Mouse (Mus musculus) limb, embryonic 10.5 days (tissue): ENCODE measurements at regions not wholly inside any gene's neighbourhood (a gene's known extent, or its start where the extent isn't known, plus 50 kb on each side); places are given as distances from the start of the nearest gene placed in this dataset.

Source experiments
- DNase-seq: peaks from one replicate; pipeline ENCODE4 v3.0.0-alpha.2; 2017; ENCODE audit warnings: low spot score
- H3K27ac ChIP-seq: fragments of 300-500 bp; sonication (generic); 2 replicates; pipeline ENCODE4 v1.5.1; 2016; ENCODE audit warnings: mild to moderate bottlenecking
- H3K27me3 ChIP-seq: fragments of 300-500 bp; sonication (generic); 2 replicates; pipeline ENCODE4 v1.6.1; 2016; ENCODE audit warnings: low read depth, mild to moderate bottlenecking; ENCODE audit not compliant: poor library complexity, severe bottlenecking
- H3K36me3 ChIP-seq: fragments of 300-500 bp; sonication (generic); 2 replicates; pipeline ENCODE4 v1.6.1; 2016; ENCODE audit warnings: mild to moderate bottlenecking, moderate library complexity
- H3K4me1 ChIP-seq: fragments of 300-500 bp; sonication (generic); 2 replicates; pipeline ENCODE4 v1.6.1; 2016
- H3K4me3 ChIP-seq: fragments of 300-500 bp; sonication (generic); 2 replicates; pipeline ENCODE4 v1.5.1; 2016; ENCODE audit warnings: mild to moderate bottlenecking, moderate library complexity
- H3K9me3 ChIP-seq: fragments of 300-500 bp; sonication (generic); replicated peaks from 2 replicates; pipeline ENCODE4 v1.6.1; 2016; ENCODE audit warnings: mild to moderate bottlenecking
- WGBS: fragments of 180-500 bp; shearing (Covaris S2); methylation state at CpG from one replicate; pipeline ENCODE4 v1.1.7; 2016; 5-methylcytosine and 5-hydroxymethylcytosine counted together

DNA sequence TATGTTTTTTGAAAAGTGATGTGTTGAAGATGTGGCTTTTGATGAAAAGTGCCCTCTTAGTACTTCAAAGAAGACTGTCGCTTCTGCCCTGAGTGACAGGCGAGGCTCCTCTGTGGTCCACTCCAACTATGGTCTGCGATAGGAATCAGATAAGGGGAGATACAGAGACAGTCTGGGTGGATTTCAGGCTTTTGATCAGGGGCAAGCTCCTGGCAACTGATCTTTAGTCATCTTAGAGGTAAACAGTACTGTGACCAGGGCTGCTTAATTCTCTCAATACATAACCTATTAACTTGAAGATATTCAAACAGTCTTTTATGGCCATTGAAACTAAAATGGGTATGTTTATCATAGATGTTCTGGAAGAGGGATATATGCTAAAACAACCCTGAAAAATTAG, 335.6 kb upstream of the Arglu1 start:
- Histone ChIP-seq H3K9me3 (no peaks in the 10 kb centered on the region), H3K4me3 (no peak overlapping the region), H3K4me1 (peaks cover 21% of the 10 kb centered on the region), H3K27ac (no peak overlapping the region), H3K36me3 (no peaks in the 10 kb centered on the region), H3K27me3 (no peaks in the 10 kb centered on the region)
- no peak for DNase-seq
- 59% methylated on average over 3 of the region's 3 CpGs for WGBS

- no peak for DNase-seq
- Histone ChIP-seq H3K4me3 (no peak overlapping the region), H3K36me3 (no peaks in the 10 kb centered on the region), H3K9me3 (no peaks in the 10 kb centered on the region), H3K27me3 (no peaks in the 10 kb centered on the region), H3K4me1 (peaks cover 21% of the 10 kb centered on the region), H3K27ac (no peak overlapping the region)
- 64% methylated on average over 3 of the region's 3 CpGs for WGBS
Measured at GRCm38 (mm10) chr8:9025378-9025777, 335.1 kb upstream of the Arglu1 start.

DNA sequence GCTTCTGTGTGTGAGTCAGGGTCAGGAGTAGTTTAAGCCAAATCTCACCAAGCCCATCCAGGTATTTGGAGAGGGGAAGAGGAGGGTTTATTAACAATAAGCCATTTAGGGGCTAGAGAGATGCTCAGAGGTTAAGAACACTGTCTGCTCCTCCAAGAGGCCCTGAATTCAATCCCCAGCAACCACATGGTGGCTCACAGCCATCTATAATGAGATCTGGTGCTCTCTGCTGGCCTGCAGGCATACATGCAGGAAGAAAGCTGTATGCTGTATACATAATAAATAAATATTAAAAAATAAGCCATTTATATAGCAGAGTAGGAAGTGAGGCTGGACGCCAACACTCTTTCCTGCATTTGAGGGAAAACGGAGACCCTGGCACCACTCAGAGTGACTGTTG, 330.4 kb upstream of the Arglu1 start:
- Histone ChIP-seq H3K4me1 (no peaks in the 10 kb centered on the region), H3K27me3 (no peaks in the 10 kb centered on the region), H3K36me3 (no peaks in the 10 kb centered on the region), H3K9me3 (no peaks in the 10 kb centered on the region), H3K4me3 (no peak overlapping the region), H3K27ac (no peak overlapping the region)
- DNase-seq, result no peak
- 88% methylated on average over 2 of the region's 2 CpGs for WGBS

GRCm38 (mm10) chr8:9020180-9020579, 329.9 kb upstream of the Arglu1 start:
- WGBS, result 91% methylated on average over 3 of the region's 3 CpGs
- H3K27me3 ChIP-seq, result no peaks in the 10 kb centered on the region

GRCm38 (mm10) chr8:9011785-9012510, 321.6 kb upstream of the Arglu1 start:
- Histone ChIP-seq H3K4me1 (no peaks in the 10 kb centered on the region), H3K27me3 (no peaks in the 10 kb centered on the region), H3K9me3 (no peaks in the 10 kb centered on the region), H3K36me3 (no peaks in the 10 kb centered on the region), H3K4me3 (no peak overlapping the region), H3K27ac (no peak overlapping the region)
- 64% methylated on average over 3 of the region's 3 CpGs for WGBS
- no peak for DNase-seq

More at GRCm38 (mm10) chr8:9020180-9020579, 329.9 kb upstream of the Arglu1 start:
- Histone ChIP-seq H3K4me1 (no peaks in the 10 kb centered on the region), H3K36me3 (no peaks in the 10 kb centered on the region), H3K9me3 (no peaks in the 10 kb centered on the region), H3K27ac (no peak overlapping the region), H3K4me3 (no peak overlapping the region)
- no peak for DNase-seq

- H3K36me3 ChIP-seq, result no peaks in the 10 kb centered on the region
- H3K27me3 ChIP-seq, result no peaks in the 10 kb centered on the region
- WGBS, result 84% methylated on average over 11 of the region's 11 CpGs
- no peak overlapping the region for H3K27ac ChIP-seq
- H3K4me3 ChIP-seq, result no peak overlapping the region
- H3K4me1 ChIP-seq, result no peaks in the 10 kb centered on the region
- no peaks in the 10 kb centered on the region for H3K9me3 ChIP-seq
- no peak for DNase-seq
Measured at GRCm38 (mm10) chr8:9008006-9008780, 317.9 kb upstream of the Arglu1 start.

GRCm38 (mm10) chr8:8999914-9000313, 309.6 kb upstream of the Arglu1 start:
- Histone ChIP-seq H3K9me3 (no peaks in the 10 kb centered on the region), H3K4me1 (peaks cover 9% of the 10 kb centered on the region), H3K27ac (no peak overlapping the region), H3K27me3 (no peaks in the 10 kb centered on the region), H3K4me3 (no peak overlapping the region), H3K36me3 (no peaks in the 10 kb centered on the region)
- no peak for DNase-seq
- 88% methylated on average over 5 of the region's 5 CpGs for WGBS

DNA sequence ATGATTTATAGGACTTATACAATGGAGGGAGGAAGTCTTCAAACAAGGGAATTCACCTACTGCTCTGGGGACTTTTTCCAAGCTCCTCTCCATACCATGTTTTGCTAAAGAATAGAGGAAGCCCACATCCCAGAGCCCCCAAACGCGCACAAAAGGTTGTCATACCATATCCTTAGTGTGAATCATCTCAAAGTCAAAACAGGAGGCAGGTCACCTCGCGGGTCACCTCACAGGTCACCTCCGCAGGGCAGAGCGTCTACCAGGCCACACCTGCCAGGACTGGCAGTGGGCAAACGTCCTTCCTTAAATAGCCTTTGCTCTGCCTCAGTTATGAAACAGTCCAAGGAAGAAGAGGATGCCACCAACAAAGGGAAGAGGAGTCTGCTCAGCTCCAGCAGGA, 307.3 kb upstream of the Arglu1 start:
- H3K4me1 ChIP-seq, result peaks cover 28% of the 10 kb centered on the region
- no peak for DNase-seq
- 73% methylated on average over 7 of the region's 7 CpGs for WGBS
- H3K27ac ChIP-seq, result no peak overlapping the region
- H3K9me3 ChIP-seq, result no peaks in the 10 kb centered on the region
- no peaks in the 10 kb centered on the region for H3K27me3 ChIP-seq
- H3K4me3 ChIP-seq, result no peak overlapping the region
- H3K36me3 ChIP-seq, result no peaks in the 10 kb centered on the region

- H3K9me3 ChIP-seq, result no peaks in the 10 kb centered on the region
- H3K36me3 ChIP-seq, result no peaks in the 10 kb centered on the region
- H3K27me3 ChIP-seq, result no peaks in the 10 kb centered on the region
- H3K27ac ChIP-seq, result peak overlapping the region; percentile 90
- H3K4me3 ChIP-seq, result peak overlapping the region; percentile 47
- WGBS, result 2% methylated on average over 17 of the region's 17 CpGs
- DNase-seq, result peak; percentile 66
- peaks cover 50% of the 10 kb centered on the region for H3K4me1 ChIP-seq
Measured at GRCm38 (mm10) chr8:8994596-8995189, 304.4 kb upstream of the Arglu1 start.

DNA sequence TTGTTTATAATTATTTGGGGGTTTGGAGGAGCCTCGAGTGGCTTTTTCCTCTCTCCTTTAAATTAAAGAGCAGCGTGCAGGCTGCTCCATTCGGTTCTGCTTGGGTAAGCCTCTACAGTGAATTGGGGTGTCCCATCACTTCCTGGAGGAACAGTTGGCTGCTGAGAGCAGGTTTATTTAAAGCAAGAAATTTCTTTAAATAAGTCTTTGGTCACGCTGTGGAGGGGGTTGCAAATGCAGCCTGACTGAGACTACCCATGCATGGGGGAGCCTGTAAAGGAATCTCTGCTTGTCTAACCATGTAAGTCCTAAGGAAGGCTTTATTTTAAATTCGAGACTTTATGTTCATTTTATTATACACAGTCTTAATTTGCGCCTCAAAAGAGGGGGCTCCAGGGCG, 303.7 kb upstream of the Arglu1 start:
- DNase-seq, result no peak
- Histone ChIP-seq H3K36me3 (no peaks in the 10 kb centered on the region), H3K9me3 (no peaks in the 10 kb centered on the region), H3K4me1 (peaks cover 50% of the 10 kb centered on the region), H3K27ac (peak overlapping the region; percentile 90), H3K27me3 (no peaks in the 10 kb centered on the region), H3K4me3 (peak overlapping the region; percentile 47)
- WGBS, result 41% methylated on average over 7 of the region's 7 CpGs

- Histone ChIP-seq H3K4me1 (peaks cover 50% of the 10 kb centered on the region), H3K4me3 (peak overlapping the region; percentile 22), H3K27me3 (no peaks in the 10 kb centered on the region), H3K9me3 (no peaks in the 10 kb centered on the region), H3K36me3 (no peaks in the 10 kb centered on the region), H3K27ac (peak overlapping the region; percentile 84)
- 12% methylated on average over 11 of the region's 11 CpGs for WGBS
- peak; percentile 86 for DNase-seq
Measured at GRCm38 (mm10) chr8:8992461-8993032, 302.2 kb upstream of the Arglu1 start.

DNA sequence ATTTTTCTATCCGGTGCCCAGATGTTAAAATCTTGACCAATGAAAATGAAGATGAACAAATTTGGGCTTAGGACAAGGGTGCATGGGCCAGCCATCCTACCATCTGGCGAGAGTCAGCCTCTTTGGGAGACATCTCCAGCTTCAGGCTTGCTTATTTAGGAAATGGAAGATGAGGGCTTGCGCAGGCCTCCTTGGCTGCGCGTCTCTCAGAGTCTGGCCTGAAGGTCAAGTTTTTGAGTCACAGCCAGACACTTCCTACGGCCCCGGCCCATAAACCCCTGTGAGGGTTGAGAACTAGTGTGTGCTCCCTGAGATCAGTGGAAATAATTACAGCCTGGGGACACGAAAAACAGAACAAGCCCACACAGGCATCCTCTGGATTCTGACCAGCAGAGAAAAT, 300.7 kb upstream of the Arglu1 start:
- WGBS, result 75% methylated on average over 8 of the region's 8 CpGs
- DNase-seq, result no peak

DNA sequence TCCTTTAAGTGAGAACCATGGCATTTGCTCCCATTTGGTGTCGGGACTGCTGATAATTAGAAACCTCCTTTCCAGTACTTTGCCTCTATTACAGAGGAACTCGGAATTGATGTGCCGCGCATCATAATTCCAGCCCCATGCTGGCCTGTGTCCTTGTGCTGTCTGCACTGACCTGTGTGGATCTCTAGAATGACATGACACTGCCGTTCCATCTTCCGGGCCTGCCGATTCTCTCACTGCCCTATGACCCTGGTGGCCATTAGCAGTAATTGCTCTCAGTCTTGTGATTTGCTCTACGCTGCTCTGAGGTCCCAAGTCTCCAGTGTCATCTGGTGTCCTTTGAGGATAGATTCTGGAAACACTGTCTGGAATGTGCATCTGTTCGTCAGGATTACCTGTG, 295.7 kb upstream of the Arglu1 start:
- no peak for DNase-seq
- H3K4me3 ChIP-seq, result no peak overlapping the region
- no peak overlapping the region for H3K27ac ChIP-seq
- peaks cover 17% of the 10 kb centered on the region for H3K4me1 ChIP-seq
- 0 out of 2 replicates have a peak, but pooled peaks cover 5% of the 10 kb centered on the region for H3K27me3 ChIP-seq
- no peaks in the 10 kb centered on the region for H3K36me3 ChIP-seq
- H3K9me3 ChIP-seq, result no peaks in the 10 kb centered on the region
- 49% methylated on average over 9 of the region's 9 CpGs for WGBS

More for the DNA sequence above, 300.7 kb upstream of the Arglu1 start:
- Histone ChIP-seq H3K27me3 (no peaks in the 10 kb centered on the region), H3K36me3 (no peaks in the 10 kb centered on the region), H3K27ac (peak overlapping the region; percentile 27), H3K4me1 (peaks cover 50% of the 10 kb centered on the region), H3K9me3 (no peaks in the 10 kb centered on the region), H3K4me3 (no peak overlapping the region)
